Mouse (Mus musculus) forebrain, postnatal 0 days (tissue): Measurements from ENCODE around the gene Ipo4. TPM values are rescaled to one million over a fixed set of nuclear protein-coding genes. Genes with fewer than 3 reads are reported as not detected.

Source experiments
- ATAC-seq: fragments of 200-750 bp; cut with Nextera tagmentation; 2 replicates; pipeline ENCODE4 v1.8.0; 2017; ENCODE audit warnings: mild to moderate bottlenecking, moderate library complexity
- DNase-seq: peaks from one replicate; pipeline ENCODE4 v3.0.0-alpha.2; 2015
- H3K27ac ChIP-seq: fragments of 300-500 bp; sonication (generic); 2 replicates; pipeline ENCODE4 v1.5.1; 2014; ENCODE audit warnings: low read depth, mild to moderate bottlenecking, antibody characterized with exemption, low read length, moderate library complexity, mixed read lengths
- H3K27me3 ChIP-seq: fragments of 300-500 bp; sonication (generic); 2 replicates; pipeline ENCODE4 v1.6.1; 2014; ENCODE audit warnings: mild to moderate bottlenecking, low read length, mixed read lengths; ENCODE audit not compliant: insufficient read depth
- H3K36me3 ChIP-seq: fragments of 300-500 bp; sonication (generic); 2 replicates; pipeline ENCODE4 v1.6.1; 2014; ENCODE audit warnings: mild to moderate bottlenecking, moderate library complexity; ENCODE audit not compliant: insufficient read depth
- H3K4me1 ChIP-seq: fragments of 300-500 bp; sonication (generic); 2 replicates; pipeline ENCODE4 v1.6.1; 2014; ENCODE audit warnings: antibody characterized with exemption; ENCODE audit not compliant: insufficient read depth
- H3K4me2 ChIP-seq: fragments of 300-500 bp; sonication (generic); 2 replicates; pipeline ENCODE4 v1.6.1; 2014; ENCODE audit warnings: low read depth, mild to moderate bottlenecking, moderate library complexity
- H3K4me3 ChIP-seq: fragments of 300-500 bp; sonication (generic); 2 replicates; pipeline ENCODE4 v1.5.1; 2014; ENCODE audit warnings: low read depth, low read length, mixed read lengths
- H3K9ac ChIP-seq: fragments of 300-500 bp; sonication (generic); 2 replicates; pipeline ENCODE4 v1.6.1; 2014; ENCODE audit warnings: mild to moderate bottlenecking
- H3K9me3 ChIP-seq: fragments of 300-500 bp; sonication (generic); 2 replicates; pipeline ENCODE4 v1.6.1; 2016; ENCODE audit warnings: low read length
- CTCF ChIP-seq: sonication (generic); IDR thresholded peaks from 2 replicates; pipeline ENCODE4 v1.5.1; 2016; ENCODE audit warnings: antibody characterized with exemption, control low read depth, low read depth
- WGBS: fragments of 180-500 bp; shearing (Covaris S2); extraction: QIAGEN DNeasy Blood & Tissue Kit; methylation state at CpG from one replicate; pipeline ENCODE4 v1.1.7; 2014; 5-methylcytosine and 5-hydroxymethylcytosine counted together
- polyA plus RNA-seq: library from polyadenylated mRNA; unstranded; fragments of >200 nt; fragmentation: Nextera tagmentation; extraction: Ambion mirVana; gene quantifications from 2 replicates; pipeline ENCODE4 v1.2.1, GENCODE M21; 2015
- total RNA-seq: library from RNA; depleted of rRNA; stranded (reverse); fragments of >200 nt; gene quantifications from 2 replicates; pipeline ENCODE4 v1.2.3, GENCODE M21; 2014

Gene Ipo4
- total and polyA plus RNA-seq, 2 experiments from 2014 or later = 90.9 to 92.0 TPM

- ATAC-seq (no peak), DNase-seq (no peak)
- Histone ChIP-seq H3K27ac (no peak overlapping the region), H3K4me3 (no peak overlapping the region), H3K9ac (no peak overlapping the region), H3K4me1 (no peaks in the 10 kb centered on the region), H3K27me3 (no peaks in the 10 kb centered on the region), H3K36me3 (peaks cover 94% of the 10 kb centered on the region), H3K9me3 (no peaks in the 10 kb centered on the region), H3K4me2 (no peak overlapping the region)
- 56% methylated on average over 5 of the region's 5 CpGs for WGBS
- TF ChIP-seq CTCF = peak; percentile 66
Measured at GRCm38 (mm10) chr14:55629312-55629711, 6.4 kb downstream of the Ipo4 start.

GRCm38 (mm10) chr14:55628077-55628827 lies 7.5 kb downstream of the Ipo4 start:
- no peaks in the 10 kb centered on the region for H3K27me3 ChIP-seq
- H3K4me3 ChIP-seq = no peak overlapping the region
- H3K9me3 ChIP-seq = no peaks in the 10 kb centered on the region
- H3K4me2 ChIP-seq = no peak overlapping the region
- H3K36me3 ChIP-seq = peaks cover 90% of the 10 kb centered on the region
- no peak overlapping the region for H3K27ac ChIP-seq
- TF ChIP-seq CTCF = no peak
- WGBS = 93% methylated on average over 27 of the region's 27 CpGs
- no peak for ATAC-seq
- DNase-seq = no peak
- H3K4me1 ChIP-seq = no peaks in the 10 kb centered on the region
- H3K9ac ChIP-seq = no peak overlapping the region

GRCm38 (mm10) chr14:55618486-55619195 lies 17.1 kb downstream of the Ipo4 start:
- Histone ChIP-seq H3K4me2 (peak overlapping the region; percentile 28), H3K36me3 (no peaks in the 10 kb centered on the region), H3K27me3 (no peaks in the 10 kb centered on the region), H3K4me3 (peak overlapping the region; percentile 18), H3K9ac (no peak overlapping the region), H3K4me1 (no peaks in the 10 kb centered on the region), H3K9me3 (no peaks in the 10 kb centered on the region), H3K27ac (no peak overlapping the region)
- 51% methylated on average over 22 of the region's 22 CpGs for WGBS
- DNase-seq (no peak), ATAC-seq (peak; percentile 41; the same call in 1 of the 2 replicates)
- TF ChIP-seq CTCF = no peak

GRCm38 (mm10) chr14:55617822-55618221 lies 17.9 kb downstream of the Ipo4 start, which contains the start of gene Rec8:
Rec8 (plus strand) TSS chr14:55618037.
- ATAC-seq = peak; percentile 84
- H3K9ac ChIP-seq = no peak within 1 kb of the TSS
- H3K9me3 ChIP-seq = no peaks in the 10 kb centered on the region
- peak within 1 kb of the TSS; percentile 28 for H3K4me2 ChIP-seq
- peak; percentile 51 for DNase-seq
- TF ChIP-seq CTCF = no peak; the same call in 1 of the 2 replicates
- 35% methylated on average over 21 of the region's 21 CpGs for WGBS
- H3K27me3 ChIP-seq = no peaks in the 10 kb centered on the region
- no peaks in the 10 kb centered on the region for H3K36me3 ChIP-seq
- H3K27ac ChIP-seq = no peak within 1 kb of the TSS
- H3K4me3 ChIP-seq = peak within 1 kb of the TSS; percentile 18
- no peaks in the 10 kb centered on the region for H3K4me1 ChIP-seq

- Histone ChIP-seq H3K27me3 (no peaks in the 10 kb centered on the region), H3K9me3 (no peaks in the 10 kb centered on the region), H3K4me2 (no peak overlapping the region), H3K4me3 (no peak overlapping the region), H3K9ac (no peak overlapping the region), H3K4me1 (no peaks in the 10 kb centered on the region), H3K27ac (no peak overlapping the region), H3K36me3 (no peaks in the 10 kb centered on the region)
- 79% methylated on average over 2 of the region's 2 CpGs for WGBS
- no peak for ATAC-seq
- no peak for DNase-seq
- no peak for TF ChIP-seq CTCF
Measured at GRCm38 (mm10) chr14:55616844-55617243, 18.9 kb downstream of the Ipo4 start.

GRCm38 (mm10) chr14:55615876-55616275 lies 19.9 kb downstream of the Ipo4 start:
- WGBS = 47% methylated on average over 2 of the region's 2 CpGs

More at GRCm38 (mm10) chr14:55615876-55616275, 19.9 kb downstream of the Ipo4 start:
- Histone ChIP-seq H3K27me3 (no peaks in the 10 kb centered on the region), H3K36me3 (no peaks in the 10 kb centered on the region), H3K9me3 (no peaks in the 10 kb centered on the region), H3K4me1 (no peaks in the 10 kb centered on the region), H3K9ac (no peak overlapping the region), H3K27ac (no peak overlapping the region), H3K4me3 (no peak overlapping the region), H3K4me2 (no peak overlapping the region)
- DNase-seq (no peak), ATAC-seq (no peak)
- TF ChIP-seq CTCF = no peak
